In genomic region chr5:72559544-72560049, GRCm38 (mm10) we compare ENCODE assay signal across 8 mouse cellular contexts. TPM values are rescaled to one million over a fixed set of nuclear protein-coding genes. Genes with fewer than 3 reads are reported as not detected.
DNase-seq lines count a peak whose midpoint lies in the region; ATAC-seq and TF ChIP-seq lines count a peak whose summit lies in the region.

Gene Nfxl1 (minus strand): TSS chr5:72559684.

- no peaks in the 10 kb centered on the region for H3K27me3 ChIP-seq in G1E (ENCODE audit: insufficient read depth, low read length)
- no peaks in the 10 kb centered on the region for H3K27me3 ChIP-seq in forebrain, embryonic 16.5 days (replicated peaks; ENCODE audit: control insufficient read depth, insufficient read depth, low read length)
- no peaks in the 10 kb centered on the region for H3K27me3 ChIP-seq in lung, embryonic 14.5 days (ENCODE audit: insufficient read depth, low read length)
- no peaks in the 10 kb centered on the region for H3K27me3 ChIP-seq in thymus, adult 2 months (ENCODE audit: control insufficient read depth, insufficient read depth, low read length)

- ATAC-seq in G1E (ENCODE audit: extremely low read depth, insufficient number of reproducible peaks, low FRiP score, poor library complexity, severe bottlenecking) = peak; percentile 94
- peak; percentile 97 for ATAC-seq in forebrain, embryonic 16.5 days
- peak; percentile 96 for ATAC-seq in lung, embryonic 14.5 days (ENCODE audit: insufficient read depth)

- H3K4me2 ChIP-seq in forebrain, embryonic 16.5 days (ENCODE audit: low read length) = peak within 1 kb of the TSS; percentile 85
- H3K4me2 ChIP-seq in lung, embryonic 14.5 days = peak within 1 kb of the TSS; percentile 87

- peak; percentile 69 for DNase-seq in G1E (ENCODE audit: low spot score)
- DNase-seq in cerebellum, adult 18-20 months = peak; percentile 98
- peak; percentile 91 to 96 for DNase-seq in heart, postnatal 36 days
- DNase-seq in layer of hippocampus, adult 2 months (ENCODE audit: low spot score in 2 of 2) = peak; percentile 97
- peak; percentile 100 for DNase-seq in lung, embryonic 14.5 days
- peak; percentile 93 for DNase-seq in thymus, adult 2 months

- peak; percentile 54; the same call in 1 of the 2 replicates for TF ChIP-seq POLR2A in olfactory bulb, adult 2 months (IDR thresholded peaks at IDR 0.05; ENCODE audit: insufficient read depth, low read depth, low read length)
- TF ChIP-seq POLR2A in thymus, adult 2 months (IDR thresholded peaks at IDR 0.05; ENCODE audit: control insufficient read depth, extremely low read depth, insufficient read depth, low read length, poor library complexity) = peak; percentile 43; the same call in 1 of the 2 replicates

- WGBS in forebrain, embryonic 16.5 days = under 1% methylated on average over 41 of the region's 42 CpGs
- WGBS in lung, embryonic 14.5 days = under 1% methylated on average over 42 of the region's 42 CpGs
- WGBS in olfactory bulb, adult 2 months = 0% methylated on average over 42 of the region's 42 CpGs
- under 1% methylated on average over 42 of the region's 42 CpGs for WGBS in thymus, adult 2 months

- peak within 1 kb of the TSS; percentile 58 for H3K27ac ChIP-seq in forebrain, embryonic 16.5 days (ENCODE audit: low read length)
- H3K27ac ChIP-seq in layer of hippocampus, adult 2 months = peak within 1 kb of the TSS; percentile 85
- peak within 1 kb of the TSS; percentile 78 for H3K27ac ChIP-seq in lung, embryonic 14.5 days (ENCODE audit: low read depth)
- no peak within 1 kb of the TSS for H3K27ac ChIP-seq in olfactory bulb, adult 2 months (ENCODE audit: insufficient read depth, low read depth, low read length)
- no peak within 1 kb of the TSS for H3K27ac ChIP-seq in thymus, adult 2 months (ENCODE audit: control insufficient read depth, insufficient read depth, low read length)

- peaks cover 11% of the 10 kb centered on the region for H3K36me3 ChIP-seq in G1E (replicated peaks)
- H3K36me3 ChIP-seq in forebrain, embryonic 16.5 days (ENCODE audit: control insufficient read depth, insufficient read depth) = peaks cover 3% of the 10 kb centered on the region; the same call in 1 of the 2 replicates
- H3K36me3 ChIP-seq in lung, embryonic 14.5 days (ENCODE audit: insufficient read depth) = peaks cover 13% of the 10 kb centered on the region
- H3K36me3 ChIP-seq in thymus, adult 2 months (ENCODE audit: control insufficient read depth, insufficient read depth, low read length) = no peaks in the 10 kb centered on the region

- peaks cover 8% of the 10 kb centered on the region for H3K9me3 ChIP-seq in G1E (replicated peaks)
- H3K9me3 ChIP-seq in forebrain, embryonic 16.5 days (ENCODE audit: control insufficient read depth, low read length) = no peaks in the 10 kb centered on the region
- no peaks in the 10 kb centered on the region for H3K9me3 ChIP-seq in lung, embryonic 14.5 days (ENCODE audit: low read depth, low read length)

- no peak for TF ChIP-seq CTCF in G1E (IDR thresholded peaks at IDR 0.05; ENCODE audit: low read depth, low read length)
- no peak for TF ChIP-seq CTCF in layer of hippocampus, adult 2 months (conservative IDR thresholded peaks at IDR 0.05)
- no peak for TF ChIP-seq CTCF in lung, embryonic 14.5 days (IDR thresholded peaks at IDR 0.05; ENCODE audit: low read depth)
- TF ChIP-seq CTCF in olfactory bulb, adult 2 months (IDR thresholded peaks at IDR 0.05; ENCODE audit: insufficient read depth, low read depth, low read length) = no peak
- no peak for TF ChIP-seq CTCF in thymus, adult 2 months (IDR thresholded peaks at IDR 0.05; ENCODE audit: borderline replicate concordance, control insufficient read depth, extremely low read depth, insufficient read depth, low read length, poor library complexity)

- H3K4me3 ChIP-seq in G1E (ENCODE audit: low read depth, low read length) = peak within 1 kb of the TSS; percentile 93
- H3K4me3 ChIP-seq in forebrain, embryonic 16.5 days (replicated peaks; ENCODE audit: low read length) = peak within 1 kb of the TSS; percentile 62
- peak within 1 kb of the TSS; percentile 76 for H3K4me3 ChIP-seq in layer of hippocampus, adult 2 months
- H3K4me3 ChIP-seq in lung, embryonic 14.5 days (ENCODE audit: low read depth, low read length) = peak within 1 kb of the TSS; percentile 86
- peak within 1 kb of the TSS; percentile 74 for H3K4me3 ChIP-seq in olfactory bulb, adult 2 months (ENCODE audit: insufficient read depth, low read depth, low read length)
- H3K4me3 ChIP-seq in thymus, adult 2 months (ENCODE audit: control insufficient read depth, insufficient read depth, low read length) = peak within 1 kb of the TSS; percentile 88

- intact Hi-C loops in heart, postnatal 36 days (cut with DNase I) = no loop called here

- peak within 1 kb of the TSS; percentile 88 for H3K9ac ChIP-seq in forebrain, embryonic 16.5 days (replicated peaks; ENCODE audit: low read depth, low read length)
- H3K9ac ChIP-seq in lung, embryonic 14.5 days = peak within 1 kb of the TSS; percentile 91

- H3K4me1 ChIP-seq in G1E (ENCODE audit: insufficient read depth, low read depth, low read length) = peaks cover 20% of the 10 kb centered on the region
- peaks cover 8% of the 10 kb centered on the region for H3K4me1 ChIP-seq in forebrain, embryonic 16.5 days (replicated peaks; ENCODE audit: control insufficient read depth, insufficient read depth, low read length)
- H3K4me1 ChIP-seq in lung, embryonic 14.5 days (ENCODE audit: insufficient read depth) = 0 out of 2 replicates have a peak, but pooled peaks cover 4% of the 10 kb centered on the region
- H3K4me1 ChIP-seq in olfactory bulb, adult 2 months (ENCODE audit: control insufficient read depth, insufficient read depth, low read length) = 0 out of 2 replicates have a peak, but pooled peaks cover 6% of the 10 kb centered on the region
- H3K4me1 ChIP-seq in thymus, adult 2 months (replicated peaks; ENCODE audit: control insufficient read depth, insufficient read depth, low read length) = peaks cover 5% of the 10 kb centered on the region; the same call in 1 of the 2 replicates

RNA-seq across cellular contexts. Expression of gene Nfxl1, which starts in this region (rescaled TPM):
- total RNA-seq in G1E (2014; fragmentation: Nextera tagmentation) = 27.4 and 33.8 TPM in 2 replicates
- 16.7 and 23.3 TPM in 2 replicates for total RNA-seq in G1E (2017)
- 9.0 and 9.1 TPM in 2 replicates for polyA plus RNA-seq in G1E (2012)
- polyA plus RNA-seq in forebrain, embryonic 16.5 days (2015; fragmentation: Nextera tagmentation; extraction: Ambion mirVana) = 14.5 and 15.4 TPM in 2 replicates
- total RNA-seq in heart, postnatal 36 days (2021) = 1 to 10 TPM; 4.7 to 6.9 TPM
- 10 to 100 TPM; 12.8 to 20.6 TPM for total RNA-seq in layer of hippocampus, adult 2 months (2021)
- polyA plus RNA-seq in lung, embryonic 14.5 days (2014; fragmentation: Nextera tagmentation; extraction: Ambion mirVana) = 23.2 and 25.4 TPM in 2 replicates
- not detected in 2 replicates for polyA plus RNA-seq in olfactory bulb, adult 2 months (2012; ENCODE audit: insufficient read depth, insufficient read length, low replicate concordance, missing spikeins)
- polyA plus RNA-seq in thymus, adult 2 months (2012; rRNA removed) = 6.3 and 7.8 TPM in 2 replicates

Comparison
In these comparisons a context has a peak if more than half of its experiments do, and no peak if none do; other contexts are left out.
1. H3K27ac ChIP-seq: peak in forebrain, embryonic 16.5 days (single experiment), layer of hippocampus, adult 2 months (single experiment) and lung, embryonic 14.5 days (single experiment); none in olfactory bulb, adult 2 months (single experiment) and thymus, adult 2 months (single experiment).
2. Peak in every context shown above with its lines, with median percentiles within 50 percentile points of each other: ATAC-seq, DNase-seq and H3K4me3 ChIP-seq.